Mouse (Mus musculus) liver, postnatal 0 days (tissue): ENCODE data around the gene Tmco1.

Experiments
- CTCF ChIP-seq: sonication (generic); IDR thresholded peaks from 2 replicates; pipeline ENCODE4 v1.5.1; 2016; ENCODE audit warnings: antibody characterized with exemption, low read depth
- EP300 ChIP-seq: IDR thresholded peaks from 2 replicates; pipeline ENCODE4 v1.6.1; 2016; ENCODE audit warnings: antibody characterized with exemption, low read depth, mild to moderate bottlenecking

GRCm38 (mm10) chr1:167372739-167373138 is 64.6 kb downstream of the Tmco1 start:
- TF ChIP-seq CTCF (no peak), EP300 (no peak)
